8 mouse cellular contexts compared by ENCODE assay signal in genomic region chr16:56131666-56132065, GRCm38 (mm10).
A peak's percentile ranks its signal among the peaks of the same experiment; 100 is the strongest.
DNase-seq lines count a peak whose midpoint lies in the region; ATAC-seq lines count a peak whose summit lies in the region.

No protein-coding gene starts in this region.

- no peaks in the 10 kb centered on the region for H3K9me3 ChIP-seq in midbrain, embryonic 12.5 days
- no peaks in the 10 kb centered on the region for H3K9me3 ChIP-seq in midbrain, embryonic 10.5 days (replicated peaks)
- H3K9me3 ChIP-seq in forebrain, embryonic 11.5 days (ENCODE audit: control insufficient read depth, low read length), result no peaks in the 10 kb centered on the region

- no peak overlapping the region for H3K27ac ChIP-seq in midbrain, embryonic 12.5 days (replicated peaks)
- H3K27ac ChIP-seq in midbrain, embryonic 10.5 days (replicated peaks), result no peak overlapping the region
- H3K27ac ChIP-seq in forebrain, embryonic 11.5 days (ENCODE audit: low read depth, low read length), result no peak overlapping the region

- H3K4me2 ChIP-seq in midbrain, embryonic 12.5 days (replicated peaks), result no peak overlapping the region
- H3K4me2 ChIP-seq in forebrain, embryonic 11.5 days (ENCODE audit: low read depth, low read length, severe bottlenecking), result no peak overlapping the region

- peaks cover 25% of the 10 kb centered on the region for H3K36me3 ChIP-seq in midbrain, embryonic 12.5 days
- H3K36me3 ChIP-seq in midbrain, embryonic 10.5 days, result peaks cover 24% of the 10 kb centered on the region
- no peaks in the 10 kb centered on the region for H3K36me3 ChIP-seq in forebrain, embryonic 11.5 days (ENCODE audit: control insufficient read depth, insufficient read depth, low read length)

- DNase-seq in frontal cortex, postnatal 14 days (ENCODE audit: low spot score in 2 of 2), result no peak
- DNase-seq in midbrain, embryonic 10.5 days (ENCODE audit: low spot score), result no peak
- DNase-seq in embryo, embryonic 11 days, result peak; percentile 63
- DNase-seq in retina, postnatal 7 days (ENCODE audit: low read depth, low spot score), result peak; percentile 20
- no peak for DNase-seq in adrenal gland, postnatal 36 days
- DNase-seq in forebrain, embryonic 11.5 days (ENCODE audit: low spot score), result no peak

- 45% methylated on average over 3 of the region's 3 CpGs for WGBS in midbrain, embryonic 12.5 days
- WGBS in midbrain, embryonic 10.5 days, result 41% methylated on average over 3 of the region's 3 CpGs
- WGBS in forebrain, embryonic 11.5 days, result 46% methylated on average over 3 of the region's 3 CpGs

- H3K9ac ChIP-seq in midbrain, embryonic 12.5 days (replicated peaks), result no peak overlapping the region
- no peak overlapping the region for H3K9ac ChIP-seq in forebrain, embryonic 11.5 days (ENCODE audit: low read length)

- peak; percentile 72 for ATAC-seq in frontal cortex, adult (ENCODE audit: low TSS enrichment)
- peak; percentile 41; the same call in 1 of the 2 replicates for ATAC-seq in midbrain, embryonic 12.5 days (ENCODE audit: low FRiP score, low read depth)
- no peak for ATAC-seq in forebrain, embryonic 11.5 days (replicated peaks; ENCODE audit: low FRiP score)

- H3K4me1 ChIP-seq in midbrain, embryonic 12.5 days, result no peaks in the 10 kb centered on the region
- no peaks in the 10 kb centered on the region for H3K4me1 ChIP-seq in midbrain, embryonic 10.5 days
- H3K4me1 ChIP-seq in forebrain, embryonic 11.5 days (replicated peaks; ENCODE audit: control insufficient read depth, insufficient read depth, low read length), result no peaks in the 10 kb centered on the region

- no peak overlapping the region for H3K4me3 ChIP-seq in midbrain, embryonic 12.5 days
- H3K4me3 ChIP-seq in midbrain, embryonic 10.5 days, result no peak overlapping the region
- H3K4me3 ChIP-seq in forebrain, embryonic 11.5 days (ENCODE audit: low read depth, low read length), result no peak overlapping the region

- no peaks in the 10 kb centered on the region for H3K27me3 ChIP-seq in midbrain, embryonic 12.5 days
- no peaks in the 10 kb centered on the region for H3K27me3 ChIP-seq in midbrain, embryonic 10.5 days (ENCODE audit: low read depth, poor library complexity, severe bottlenecking)
- no peaks in the 10 kb centered on the region for H3K27me3 ChIP-seq in forebrain, embryonic 11.5 days (ENCODE audit: control insufficient read depth, insufficient read depth, low read length)

Comparison
In these comparisons a context has a peak if more than half of its experiments do, and no peak if none do; other contexts are left out.
1. DNase-seq: peak in embryo, embryonic 11 days (single experiment) and retina, postnatal 7 days (single experiment); none in frontal cortex, postnatal 14 days (0 of 2), midbrain, embryonic 10.5 days (single experiment), adrenal gland, postnatal 36 days (0 of 2) and forebrain, embryonic 11.5 days (single experiment).